Mouse (Mus musculus): ENCODE measurements at regions not wholly inside any gene's neighbourhood (a gene's known extent, or its start where the extent isn't known, plus 50 kb on each side); places are given as distances from the start of the nearest gene placed in this dataset.

DNA sequence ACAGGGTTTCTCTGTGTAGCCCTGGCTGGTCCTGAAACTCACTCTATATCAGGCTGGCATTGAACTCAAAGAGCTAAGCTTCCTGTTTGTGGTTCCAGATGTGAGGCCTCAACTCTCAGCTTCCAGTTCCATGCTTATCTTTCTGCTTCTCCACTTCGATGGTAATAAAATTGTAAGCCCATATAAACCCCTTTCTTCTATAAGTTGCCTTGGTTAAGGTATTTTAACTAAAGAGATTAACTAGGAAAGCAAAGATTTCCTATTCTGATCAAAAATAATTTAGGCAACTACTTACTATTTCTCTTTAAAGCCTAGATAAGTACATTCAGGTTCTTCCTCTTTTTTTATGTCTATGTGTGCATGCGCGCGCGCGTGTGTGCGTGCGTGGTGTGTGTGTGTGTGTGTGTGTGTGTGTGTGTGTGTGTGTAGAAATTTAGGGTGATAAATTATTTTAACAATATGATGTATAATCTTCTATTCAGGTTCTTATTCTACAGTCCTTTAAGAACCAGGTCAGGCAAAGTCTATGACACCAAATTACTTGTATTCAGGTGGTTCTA is 190.3 kb upstream of the Kbtbd8 start:
- Histone ChIP-seq H3K27me3 (replicated peaks) (no peaks in the 10 kb centered on the region), H3K9me3 (replicated peaks) (no peaks in the 10 kb centered on the region), H3K4me1 (no peaks in the 10 kb centered on the region), H3K4me2 (no peak overlapping the region), H3K9ac (replicated peaks) (no peak overlapping the region), H3K4me3 (replicated peaks) (no peak overlapping the region), H3K27ac (replicated peaks) (no peak overlapping the region), H3K36me3 (no peaks in the 10 kb centered on the region)
- over 99% methylated on average over 8 of the region's 8 CpGs for WGBS
- ATAC-seq (ENCODE audit: low FRiP score): no peak

DNA sequence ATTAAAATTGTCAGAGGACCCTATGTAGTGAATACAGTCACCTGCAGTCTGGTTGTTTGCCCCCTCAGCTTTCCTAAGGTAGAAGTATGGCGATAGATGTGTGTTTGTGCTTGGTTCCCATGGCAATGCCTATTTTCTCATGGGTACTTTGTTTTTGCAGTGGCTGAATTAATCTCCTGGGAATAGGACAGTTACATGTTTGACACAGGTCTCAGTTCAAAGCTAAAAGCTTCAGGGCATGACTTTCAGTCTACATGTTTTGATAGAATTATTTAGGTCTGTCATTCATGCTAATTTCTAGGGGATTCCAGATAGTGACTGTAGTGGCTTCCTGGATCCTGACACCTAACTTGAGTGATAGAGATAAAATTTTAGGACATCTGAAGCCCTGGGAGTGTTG is 191.6 kb upstream of the Kbtbd8 start:
- Histone ChIP-seq H3K4me2 (no peak overlapping the region), H3K27me3 (replicated peaks) (no peaks in the 10 kb centered on the region), H3K9ac (replicated peaks) (no peak overlapping the region), H3K9me3 (replicated peaks) (no peaks in the 10 kb centered on the region), H3K27ac (replicated peaks) (no peak overlapping the region), H3K4me1 (no peaks in the 10 kb centered on the region), H3K36me3 (no peaks in the 10 kb centered on the region), H3K4me3 (replicated peaks) (no peak overlapping the region)
- whole genome bisulfite sequencing: 74% methylated on average over 1 of the region's 1 CpGs
- ATAC-seq (ENCODE audit: low FRiP score): no peak

DNA sequence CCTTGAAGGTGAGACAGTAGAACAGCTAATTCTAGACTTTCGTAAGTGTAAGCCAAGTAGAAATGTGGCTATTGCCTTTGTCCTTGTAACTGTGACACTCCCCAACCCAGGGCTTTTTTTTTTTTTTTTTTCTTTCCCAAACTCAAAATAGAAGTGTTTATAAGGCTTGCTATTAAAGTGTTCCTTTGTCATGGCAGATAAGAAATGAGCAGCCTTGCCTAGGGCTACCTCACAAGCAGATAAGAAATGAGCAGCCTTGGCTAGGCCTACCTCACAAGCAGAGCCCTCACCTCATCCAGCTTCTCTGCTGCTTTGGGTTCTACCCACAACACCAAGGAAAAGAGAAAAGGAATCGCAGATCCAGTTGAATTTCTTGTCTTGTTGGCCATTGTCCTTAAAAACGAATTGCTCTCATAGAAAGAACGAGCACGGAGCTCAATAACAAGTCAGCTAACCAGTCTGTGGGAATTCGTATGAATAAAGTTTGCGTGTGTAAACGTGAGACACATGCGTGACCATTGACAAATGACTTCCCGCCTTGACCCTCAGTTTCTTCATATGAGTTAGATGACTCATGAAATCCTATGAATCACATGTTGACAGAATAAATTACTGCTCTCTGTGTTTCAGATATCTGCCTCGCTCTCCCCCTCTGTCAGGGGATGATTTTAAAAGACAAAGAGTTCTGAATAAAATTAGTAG is 192.6 kb upstream of the Kbtbd8 start:
- H3K27me3 ChIP-seq (replicated peaks): no peaks in the 10 kb centered on the region
- ATAC-seq (ENCODE audit: low FRiP score): no peak
- H3K36me3 ChIP-seq: no peaks in the 10 kb centered on the region
- H3K9ac ChIP-seq (replicated peaks): no peak overlapping the region
- no peak overlapping the region for H3K4me2 ChIP-seq
- H3K4me1 ChIP-seq: no peaks in the 10 kb centered on the region
- 77% methylated on average over 11 of the region's 11 CpGs for WGBS
- H3K27ac ChIP-seq (replicated peaks): no peak overlapping the region
- H3K9me3 ChIP-seq (replicated peaks): no peaks in the 10 kb centered on the region
- H3K4me3 ChIP-seq (replicated peaks): no peak overlapping the region

DNA sequence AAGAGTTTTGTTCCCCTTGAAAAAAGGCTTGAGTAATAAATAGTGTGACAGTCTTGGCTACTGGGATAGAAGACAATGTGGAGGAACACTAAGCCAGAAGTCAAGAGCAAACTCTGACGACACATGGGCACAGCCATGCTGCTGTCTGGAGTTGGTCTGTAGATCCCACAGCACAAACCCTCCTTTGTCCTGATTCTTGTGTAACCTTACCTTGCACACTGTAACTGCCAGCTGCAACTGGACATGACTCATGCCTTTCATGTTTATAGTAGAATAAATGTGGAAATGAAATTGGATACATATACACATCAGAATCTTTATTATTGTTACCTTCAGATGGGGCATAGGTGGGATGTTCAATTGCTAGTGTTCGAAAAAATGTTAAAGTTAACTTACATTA is 195.3 kb upstream of the Kbtbd8 start:
- Histone ChIP-seq H3K9me3 (replicated peaks) (no peaks in the 10 kb centered on the region), H3K4me2 (no peak overlapping the region), H3K36me3 (no peaks in the 10 kb centered on the region), H3K4me3 (replicated peaks) (no peak overlapping the region), H3K27me3 (replicated peaks) (no peaks in the 10 kb centered on the region), H3K27ac (replicated peaks) (no peak overlapping the region), H3K4me1 (no peaks in the 10 kb centered on the region), H3K9ac (replicated peaks) (no peak overlapping the region)
- 71% methylated on average over 2 of the region's 2 CpGs for WGBS
- no peak for ATAC-seq (ENCODE audit: low FRiP score)

DNA sequence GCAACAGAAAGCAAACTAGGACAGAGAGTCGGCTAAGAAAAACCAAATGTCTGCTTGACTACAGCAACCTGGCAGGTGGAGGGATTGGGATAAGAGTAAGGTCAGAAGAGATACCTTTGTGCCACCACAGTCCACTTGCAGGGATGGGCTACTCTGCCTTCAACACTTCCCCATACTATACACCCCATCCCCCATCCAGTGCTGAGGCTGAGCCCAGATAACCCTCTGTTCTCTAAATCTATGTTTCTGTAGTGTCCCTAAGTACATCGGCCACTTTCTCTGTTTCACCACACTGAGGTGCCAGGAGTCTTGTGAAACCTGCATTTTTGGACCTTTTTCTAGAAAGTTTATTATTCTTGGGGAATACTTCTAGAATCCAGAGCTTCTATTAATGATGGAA is 196.3 kb upstream of the Kbtbd8 start:
- Histone ChIP-seq H3K27ac (replicated peaks) (no peak overlapping the region), H3K4me1 (no peaks in the 10 kb centered on the region), H3K9ac (replicated peaks) (no peak overlapping the region), H3K4me3 (replicated peaks) (no peak overlapping the region), H3K9me3 (replicated peaks) (no peaks in the 10 kb centered on the region), H3K4me2 (no peak overlapping the region), H3K36me3 (no peaks in the 10 kb centered on the region), H3K27me3 (replicated peaks) (no peaks in the 10 kb centered on the region)
- 91% methylated on average over 2 of the region's 2 CpGs for WGBS
- ATAC-seq (ENCODE audit: low FRiP score): no peak

DNA sequence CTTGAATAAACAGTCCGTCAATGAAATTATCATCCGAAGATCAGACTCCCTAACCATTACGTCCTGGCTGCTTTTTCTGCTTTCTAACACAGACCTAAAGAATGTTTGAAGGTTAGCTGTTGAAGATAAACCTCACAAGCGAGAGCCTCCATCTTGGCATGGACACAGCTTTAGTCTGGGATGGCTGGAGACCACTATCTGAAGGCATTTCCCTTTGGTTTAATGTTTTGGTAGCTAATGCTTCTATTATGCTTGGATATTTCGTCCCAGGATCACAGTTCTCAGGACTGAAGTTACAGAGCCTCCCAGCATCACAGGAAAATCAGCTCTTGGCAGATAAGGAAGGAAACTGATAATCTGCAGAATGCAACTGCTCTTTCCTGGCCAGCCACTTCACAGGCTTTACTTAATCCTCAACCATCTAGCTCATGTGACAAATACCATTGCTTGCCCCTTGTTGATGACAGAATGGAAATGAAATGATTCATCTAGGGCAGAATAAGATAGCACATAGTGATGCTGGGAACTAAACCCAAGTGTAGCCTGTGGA is 197.8 kb upstream of the Kbtbd8 start:
- ATAC-seq (ENCODE audit: low FRiP score): no peak
- 93% methylated on average over 5 of the region's 5 CpGs for WGBS
- no peaks in the 10 kb centered on the region for H3K36me3 ChIP-seq

DNA sequence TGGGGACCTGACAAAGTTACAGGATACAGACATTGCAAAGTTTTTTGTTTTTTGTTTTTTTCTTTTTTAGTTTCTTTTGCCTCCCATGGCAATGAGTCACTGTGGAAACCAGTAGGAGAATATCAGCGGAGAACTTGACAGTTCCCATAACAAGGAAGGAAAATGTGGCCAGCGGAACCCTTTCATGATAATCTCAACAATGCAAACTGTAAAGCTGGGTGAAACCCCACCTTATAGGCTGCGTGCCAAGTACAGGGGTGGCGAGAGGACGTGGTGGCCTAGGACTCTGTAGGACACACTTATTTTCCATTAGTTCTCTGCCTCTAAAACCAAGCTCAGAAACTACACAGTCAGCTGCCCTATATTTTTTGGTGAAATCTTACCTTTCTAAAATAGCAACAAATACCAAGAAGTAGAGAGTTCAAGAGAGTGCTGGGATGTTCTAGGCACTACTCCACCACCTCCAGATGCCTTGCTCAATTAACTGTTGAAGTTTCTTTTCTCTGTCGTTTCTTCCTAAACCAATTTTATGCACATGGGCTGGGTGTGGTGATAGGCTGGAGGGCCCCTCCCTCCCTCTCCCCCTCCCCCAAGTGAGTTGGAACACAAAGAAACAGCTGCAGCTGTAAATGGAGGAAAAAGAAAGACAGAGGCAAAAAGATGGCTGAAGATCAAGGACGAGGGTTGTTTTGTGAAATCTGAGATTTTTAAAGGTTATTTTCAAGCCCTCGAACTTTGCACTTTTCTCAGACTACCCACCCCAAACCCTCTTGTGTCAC is 201.0 kb upstream of the Kbtbd8 start:
- ATAC-seq (ENCODE audit: low FRiP score): no peak
- H3K4me1 ChIP-seq: peaks cover 4% of the 10 kb centered on the region; the same call in 1 of the 2 replicates
- no peaks in the 10 kb centered on the region for H3K36me3 ChIP-seq
- WGBS: 66% methylated on average over 8 of the region's 8 CpGs
- H3K27ac ChIP-seq (replicated peaks): no peak overlapping the region
- H3K9me3 ChIP-seq (replicated peaks): no peaks in the 10 kb centered on the region
- H3K27me3 ChIP-seq (replicated peaks): no peaks in the 10 kb centered on the region
- no peak overlapping the region for H3K4me2 ChIP-seq
- H3K9ac ChIP-seq (replicated peaks): no peak overlapping the region
- H3K4me3 ChIP-seq (replicated peaks): no peak overlapping the region

More for the DNA sequence above, 197.8 kb upstream of the Kbtbd8 start:
- Histone ChIP-seq H3K4me2 (no peak overlapping the region), H3K9ac (replicated peaks) (no peak overlapping the region), H3K4me3 (replicated peaks) (no peak overlapping the region), H3K4me1 (no peaks in the 10 kb centered on the region), H3K27ac (replicated peaks) (no peak overlapping the region), H3K9me3 (replicated peaks) (no peaks in the 10 kb centered on the region), H3K27me3 (replicated peaks) (no peaks in the 10 kb centered on the region)

DNA sequence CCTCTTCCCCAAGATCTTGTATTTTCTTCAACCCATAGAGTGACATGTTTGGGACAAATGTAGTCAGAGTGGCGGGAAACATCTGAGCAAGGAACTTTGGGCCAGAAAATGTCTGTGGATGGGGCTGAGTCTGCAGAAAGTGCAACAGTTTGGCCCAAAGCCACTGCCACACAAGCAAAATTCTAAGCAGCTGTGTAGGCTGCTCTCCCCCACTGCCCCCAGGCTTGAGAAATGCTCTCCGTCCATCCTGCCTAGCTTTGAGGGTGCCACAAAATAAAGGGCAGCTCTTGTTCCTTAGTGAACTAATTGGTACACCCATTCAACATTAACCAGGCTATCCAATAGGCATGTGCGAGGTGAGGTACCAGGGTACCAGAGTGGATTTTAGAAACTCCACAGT is 205.2 kb upstream of the Kbtbd8 start:
- Histone ChIP-seq H3K9ac (replicated peaks) (no peak overlapping the region), H3K4me2 (no peak overlapping the region), H3K27ac (replicated peaks) (no peak overlapping the region), H3K4me1 (peaks cover 4% of the 10 kb centered on the region; the same call in 1 of the 2 replicates), H3K27me3 (replicated peaks) (no peaks in the 10 kb centered on the region), H3K9me3 (replicated peaks) (no peaks in the 10 kb centered on the region), H3K4me3 (replicated peaks) (no peak overlapping the region), H3K36me3 (no peaks in the 10 kb centered on the region)
- no peak for ATAC-seq (ENCODE audit: low FRiP score)
- 71% methylated on average over 3 of the region's 3 CpGs for WGBS

DNA sequence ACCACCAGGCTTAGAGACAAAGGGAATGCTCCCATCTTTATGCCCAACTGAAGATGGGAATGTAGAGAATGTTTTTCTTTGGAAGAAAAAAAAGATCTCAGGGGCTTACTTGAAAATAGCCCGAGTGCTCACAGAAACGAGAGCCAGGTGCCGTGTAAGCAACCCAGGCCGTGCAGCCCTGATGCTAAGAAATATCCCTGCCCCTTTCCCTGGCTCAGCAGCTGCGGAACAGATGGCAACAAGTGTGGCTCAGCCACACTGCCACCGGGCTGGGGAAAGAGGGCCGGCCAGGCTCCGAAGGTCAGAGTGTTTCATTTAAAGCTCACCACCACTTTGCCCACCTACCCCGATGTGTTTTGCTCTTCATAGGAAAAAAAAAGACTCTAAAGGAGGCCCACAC is 205.7 kb upstream of the Kbtbd8 start:
- H3K4me1 ChIP-seq: peaks cover 4% of the 10 kb centered on the region; the same call in 1 of the 2 replicates
- H3K9me3 ChIP-seq (replicated peaks): no peaks in the 10 kb centered on the region
- ATAC-seq (ENCODE audit: low FRiP score): no peak
- no peaks in the 10 kb centered on the region for H3K36me3 ChIP-seq
- whole genome bisulfite sequencing: 65% methylated on average over 9 of the region's 9 CpGs
- H3K4me2 ChIP-seq: no peak overlapping the region
- H3K4me3 ChIP-seq (replicated peaks): no peak overlapping the region
- H3K27me3 ChIP-seq (replicated peaks): no peaks in the 10 kb centered on the region
- no peak overlapping the region for H3K27ac ChIP-seq (replicated peaks)
- H3K9ac ChIP-seq (replicated peaks): no peak overlapping the region

DNA sequence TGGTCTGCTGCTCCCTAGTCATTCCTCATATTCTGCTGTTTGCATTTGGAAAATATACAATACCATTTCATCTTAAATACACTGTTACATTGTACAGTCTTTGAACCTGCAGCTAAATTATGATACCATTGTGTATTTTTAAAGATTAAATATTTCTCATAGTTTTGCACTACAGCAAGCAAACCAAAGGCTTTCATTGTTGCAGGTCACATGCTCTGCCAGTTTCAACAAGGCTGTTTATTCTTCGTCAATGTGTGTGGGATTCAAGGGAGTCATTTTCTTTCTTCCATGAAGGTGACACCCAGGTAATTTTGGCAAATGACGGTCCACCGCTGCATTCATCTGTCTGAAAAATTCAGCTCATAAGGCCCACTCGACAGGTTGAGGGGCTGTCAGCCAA is 200.9 kb upstream of the Lrig1 start:
- no peak for ATAC-seq (ENCODE audit: low FRiP score)
- Histone ChIP-seq H3K36me3 (no peaks in the 10 kb centered on the region), H3K27me3 (replicated peaks) (no peaks in the 10 kb centered on the region), H3K4me2 (no peak overlapping the region), H3K27ac (replicated peaks) (no peak overlapping the region), H3K9ac (replicated peaks) (no peak overlapping the region), H3K9me3 (replicated peaks) (no peaks in the 10 kb centered on the region), H3K4me1 (no peaks in the 10 kb centered on the region), H3K4me3 (replicated peaks) (no peak overlapping the region)
- 85% methylated on average over 4 of the region's 4 CpGs for WGBS

DNA sequence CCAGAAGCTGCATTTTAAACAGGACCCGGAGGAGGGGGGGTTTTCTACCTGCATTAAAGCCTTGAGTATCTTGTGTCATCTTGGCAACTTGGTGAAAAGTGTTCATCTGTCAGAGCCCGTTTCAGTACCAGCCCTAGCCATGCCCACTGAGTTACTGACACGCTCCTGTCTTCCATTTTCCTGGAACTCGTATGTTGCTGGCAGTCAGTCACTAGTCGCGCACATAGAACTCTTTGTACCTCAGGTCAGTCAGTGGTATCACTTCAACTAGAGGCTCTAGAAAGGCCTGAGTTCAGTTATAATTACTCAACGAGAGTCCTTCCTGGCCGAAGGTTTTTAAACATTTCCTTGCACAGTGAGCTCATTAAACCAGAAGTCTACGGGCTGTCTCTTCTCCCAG is 198.9 kb upstream of the Lrig1 start:
- H3K27me3 ChIP-seq (replicated peaks): no peaks in the 10 kb centered on the region
- no peak overlapping the region for H3K27ac ChIP-seq (replicated peaks)
- H3K4me2 ChIP-seq: no peak overlapping the region
- no peaks in the 10 kb centered on the region for H3K9me3 ChIP-seq (replicated peaks)
- H3K4me1 ChIP-seq: no peaks in the 10 kb centered on the region
- no peak overlapping the region for H3K9ac ChIP-seq (replicated peaks)
- 91% methylated on average over 9 of the region's 9 CpGs for WGBS
- ATAC-seq (ENCODE audit: low FRiP score): no peak
- no peaks in the 10 kb centered on the region for H3K36me3 ChIP-seq
- no peak overlapping the region for H3K4me3 ChIP-seq (replicated peaks)

DNA sequence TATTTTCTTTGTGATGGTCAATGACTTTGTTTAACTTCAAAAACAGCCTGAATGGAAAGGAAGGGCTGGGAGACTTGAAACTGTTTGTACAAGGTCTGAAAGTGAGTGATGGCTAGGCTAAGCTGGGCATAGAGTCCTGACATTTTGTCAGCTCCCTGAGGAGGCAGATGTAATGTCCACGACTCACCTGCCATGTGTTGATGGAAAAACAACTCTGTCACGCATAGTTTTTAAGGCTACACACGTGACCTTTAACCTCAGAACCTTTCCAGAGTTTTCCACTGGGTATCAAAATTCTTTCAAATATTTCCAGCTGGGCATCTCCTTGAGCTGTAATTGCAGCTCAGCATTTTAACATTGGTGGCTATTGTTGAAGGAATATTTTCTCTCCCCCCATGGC is 190.2 kb upstream of the Lrig1 start:
- 87% methylated on average over 3 of the region's 3 CpGs for WGBS
- H3K27me3 ChIP-seq (replicated peaks): no peaks in the 10 kb centered on the region
- no peak for ATAC-seq (ENCODE audit: low FRiP score)

More for the DNA sequence above, 190.2 kb upstream of the Lrig1 start:
- H3K27ac ChIP-seq (replicated peaks): no peak overlapping the region
- H3K36me3 ChIP-seq: no peaks in the 10 kb centered on the region
- H3K9me3 ChIP-seq (replicated peaks): no peaks in the 10 kb centered on the region
- H3K4me3 ChIP-seq (replicated peaks): no peak overlapping the region
- H3K4me2 ChIP-seq: no peak overlapping the region
- no peak overlapping the region for H3K9ac ChIP-seq (replicated peaks)
- no peaks in the 10 kb centered on the region for H3K4me1 ChIP-seq

Measured in neural tube, embryonic 15.5 days (tissue).